Mouse (Mus musculus) kidney, postnatal 25 days (tissue): ENCODE data around the gene Hk1.

Experiments used
- DNase-seq, 2 experiments: peaks; one replicate each; pipeline ENCODE4 v3.0.0; 2021; ENCODE audit warnings: mixed read lengths in 2 of 2

Hk1 gene

GRCm38 (mm10) chr10:62264299-62264698 lies 115.4 kb downstream of the Hk1 start:
- no peak for DNase-seq

- DNase-seq, result peak; percentile 76 to 78
Measured at GRCm38 (mm10) chr10:62261115-62261886, 118.4 kb downstream of the Hk1 start.

GRCm38 (mm10) chr10:62258298-62258697 lies 121.4 kb downstream of the Hk1 start:
- DNase-seq, result no peak

GRCm38 (mm10) chr10:62252496-62253235 lies 127.0 kb downstream of the Hk1 start:
- DNase-seq, result no peak

GRCm38 (mm10) chr10:62252000-62252488 lies 127.7 kb downstream of the Hk1 start, which contains the start of gene Tacr2:
Gene Tacr2 (plus strand): TSS chr10:62252438.
- no peak for DNase-seq

GRCm38 (mm10) chr10:62247815-62248214 lies 131.9 kb downstream of the Hk1 start:
- no peak for DNase-seq

- DNase-seq, result peak; percentile 58 to 61
Measured at GRCm38 (mm10) chr10:62247156-62247555, 132.6 kb downstream of the Hk1 start.

GRCm38 (mm10) chr10:62244067-62244466 lies 135.6 kb downstream of the Hk1 start:
- DNase-seq, result no peak

GRCm38 (mm10) chr10:62242896-62243295 lies 136.8 kb downstream of the Hk1 start:
- DNase-seq, result peak in 1 of 2 experiments; percentile 77

GRCm38 (mm10) chr10:62242358-62242757 lies 137.3 kb downstream of the Hk1 start:
- DNase-seq, result no peak

- DNase-seq, result peak; percentile 81 to 93
Measured at GRCm38 (mm10) chr10:62239270-62239669, 140.4 kb downstream of the Hk1 start.

GRCm38 (mm10) chr10:62238688-62239087 lies 141.0 kb downstream of the Hk1 start:
- DNase-seq, result no peak

- no peak for DNase-seq
Measured at GRCm38 (mm10) chr10:62237205-62237604, 142.5 kb downstream of the Hk1 start.

- DNase-seq, result no peak
Measured at GRCm38 (mm10) chr10:62236165-62236564, 143.5 kb downstream of the Hk1 start.

- peak; percentile 45 to 78 for DNase-seq
Measured at GRCm38 (mm10) chr10:62231811-62232210, 147.9 kb downstream of the Hk1 start.

- DNase-seq, result no peak
Measured at GRCm38 (mm10) chr10:62231395-62231732, 148.3 kb downstream of the Hk1 start.

- DNase-seq, result peak; percentile 97 to 98
Measured at GRCm38 (mm10) chr10:62230708-62231394, 148.9 kb downstream of the Hk1 start, which contains the start of gene Tspan15. Gene Tspan15 (minus strand): TSS chr10:62231251.

- DNase-seq, result peak; percentile 42 to 72
Measured at GRCm38 (mm10) chr10:62228126-62228525, 151.6 kb downstream of the Hk1 start.

GRCm38 (mm10) chr10:62225839-62226238 lies 153.9 kb downstream of the Hk1 start:
- DNase-seq, result no peak

- DNase-seq, result peak; percentile 69 to 78
Measured at GRCm38 (mm10) chr10:62224231-62224630, 155.5 kb downstream of the Hk1 start.

- peak in 1 of 2 experiments; percentile 33 for DNase-seq
Measured at GRCm38 (mm10) chr10:62222777-62223176, 156.9 kb downstream of the Hk1 start.

GRCm38 (mm10) chr10:62221647-62222046 lies 158.1 kb downstream of the Hk1 start:
- DNase-seq, result no peak
